Mouse (Mus musculus): ENCODE data around the gene Plekha5. TPM values are rescaled to one million over a fixed set of nuclear protein-coding genes. Genes with fewer than 3 reads are reported as not detected.

The Plekha5 gene
- 100 to 1,000 TPM in 1 of 2 experiments, 10 to 100 TPM in 1; 98.9 to 118 TPM for total RNA-seq (2021)

GRCm38 (mm10) chr6:140423846-140424200 lies at the start of gene Plekha5:
Plekha5 (plus strand) TSS chr6:140424054.
- peak in 1 of 2 experiments; percentile 18 for DNase-seq

GRCm38 (mm10) chr6:140375671-140376070 lies 48.2 kb upstream of the Plekha5 start:
- DNase-seq = no peak

GRCm38 (mm10) chr6:140380588-140380987 lies 43.3 kb upstream of the Plekha5 start:
- DNase-seq = no peak

GRCm38 (mm10) chr6:140381162-140381561 lies 42.7 kb upstream of the Plekha5 start:
- no peak for DNase-seq

GRCm38 (mm10) chr6:140383580-140384400 lies 40.1 kb upstream of the Plekha5 start:
- no peak for DNase-seq

GRCm38 (mm10) chr6:140396687-140397086 lies 27.2 kb upstream of the Plekha5 start:
- DNase-seq = no peak

GRCm38 (mm10) chr6:140402766-140403310 lies 21.0 kb upstream of the Plekha5 start:
- no peak for DNase-seq

- DNase-seq = no peak
These were observed 11.9 kb upstream of the Plekha5 start for GRCm38 (mm10) chr6:140411996-140412395.

- peak; percentile 49 to 55 for DNase-seq
These were observed 611 bp upstream of the Plekha5 start for GRCm38 (mm10) chr6:140423041-140423845.

- DNase-seq = peak; percentile 57 to 63
These were observed 542 bp downstream of the Plekha5 start for GRCm38 (mm10) chr6:140424201-140424990.

- DNase-seq = peak; percentile 35 to 50
These were observed 1.1 kb downstream of the Plekha5 start for GRCm38 (mm10) chr6:140424991-140425361.

GRCm38 (mm10) chr6:140429236-140429635 lies 5.4 kb downstream of the Plekha5 start:
- DNase-seq = no peak

GRCm38 (mm10) chr6:140432363-140432762 lies 8.5 kb downstream of the Plekha5 start:
- no peak for DNase-seq

- DNase-seq = no peak
These were observed 19.5 kb downstream of the Plekha5 start for GRCm38 (mm10) chr6:140443374-140443773.

- no peak for DNase-seq
These were observed 20.3 kb downstream of the Plekha5 start for GRCm38 (mm10) chr6:140444147-140444546.

- no peak for DNase-seq
These were observed 21.1 kb downstream of the Plekha5 start for GRCm38 (mm10) chr6:140444855-140445465.

- no peak for DNase-seq
These were observed 24.3 kb downstream of the Plekha5 start for GRCm38 (mm10) chr6:140448010-140448739.

GRCm38 (mm10) chr6:140450693-140451092 lies 26.8 kb downstream of the Plekha5 start:
- DNase-seq = no peak

- no peak for DNase-seq
These were observed 28.9 kb downstream of the Plekha5 start for GRCm38 (mm10) chr6:140452736-140453135.

GRCm38 (mm10) chr6:140453454-140453853 lies 29.6 kb downstream of the Plekha5 start:
- DNase-seq = no peak

- DNase-seq = no peak
These were observed 30.5 kb downstream of the Plekha5 start for GRCm38 (mm10) chr6:140454388-140454787.
